Mouse (Mus musculus) embryonic facial prominence, embryonic 10.5 days (tissue): ENCODE data around the gene Fto. TPM values are rescaled to one million over a fixed set of nuclear protein-coding genes. Genes with fewer than 3 reads are reported as not detected.

ENCODE experiments used
- DNase-seq: peaks from one replicate; pipeline ENCODE4 v3.0.0-alpha.2; 2017; ENCODE audit warnings: low spot score
- H3K27ac ChIP-seq: fragments of 300-500 bp; sonication (generic); replicated peaks from 2 replicates; pipeline ENCODE4 v1.5.1; 2016; ENCODE audit warnings: mild to moderate bottlenecking
- H3K27me3 ChIP-seq: fragments of 300-500 bp; sonication (generic); replicated peaks from 2 replicates; pipeline ENCODE4 v1.6.1; 2016; ENCODE audit warnings: low read depth, mild to moderate bottlenecking; ENCODE audit not compliant: poor library complexity, severe bottlenecking
- H3K36me3 ChIP-seq: fragments of 300-500 bp; sonication (generic); replicated peaks from 2 replicates; pipeline ENCODE4 v1.6.1; 2016; ENCODE audit warnings: mild to moderate bottlenecking, moderate library complexity
- H3K4me1 ChIP-seq: fragments of 300-500 bp; sonication (generic); 2 replicates; pipeline ENCODE4 v1.6.1; 2016
- H3K4me3 ChIP-seq: fragments of 300-500 bp; sonication (generic); 2 replicates; pipeline ENCODE4 v1.5.1; 2016; ENCODE audit warnings: mild to moderate bottlenecking, moderate library complexity
- H3K9me3 ChIP-seq: fragments of 300-500 bp; sonication (generic); 2 replicates; pipeline ENCODE4 v1.6.1; 2016; ENCODE audit warnings: mild to moderate bottlenecking
- WGBS: fragments of 180-500 bp; shearing (Covaris S2); methylation state at CpG from one replicate; pipeline ENCODE4 v1.1.7; 2016; 5-methylcytosine and 5-hydroxymethylcytosine counted together
- polyA plus RNA-seq: library from polyadenylated mRNA; unstranded; fragments of >200 nt; fragmentation: Nextera tagmentation; extraction: Ambion mirVana; gene quantifications from 2 replicates; pipeline ENCODE4 v1.2.1, GENCODE M21; 2016

Fto gene
- polyA plus RNA-seq, 1 experiment from 2014 or later, result 98.3 TPM

DNA sequence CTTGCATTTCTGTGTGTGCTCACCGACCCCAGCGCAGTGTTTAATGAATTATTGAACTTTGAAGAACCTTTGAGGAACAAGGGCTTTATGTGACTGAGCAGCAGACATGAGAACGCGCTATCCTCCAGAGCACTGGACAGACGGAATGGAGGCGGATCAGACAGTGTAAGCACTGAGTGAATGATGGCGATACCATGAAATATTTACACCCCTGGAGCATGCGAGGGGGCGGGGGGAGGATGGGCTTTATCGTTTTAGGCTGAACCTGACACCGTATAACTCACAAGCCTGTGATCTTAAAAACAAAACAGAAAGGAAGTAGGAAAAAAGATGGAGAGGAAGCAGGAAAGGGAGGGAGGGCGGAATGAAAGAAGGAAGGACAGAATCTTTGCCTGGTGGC lies 57.6 kb downstream of the Fto start:
- H3K36me3 ChIP-seq, result 0 out of 2 replicates have a peak, but pooled peaks cover 4% of the 10 kb centered on the region
- 0 out of 2 replicates have a peak, but pooled peaks cover 6% of the 10 kb centered on the region for H3K27me3 ChIP-seq
- 68% methylated on average over 12 of the region's 12 CpGs for WGBS
- peaks cover 50% of the 10 kb centered on the region for H3K4me1 ChIP-seq
- H3K4me3 ChIP-seq, result no peak overlapping the region
- H3K27ac ChIP-seq, result no peak overlapping the region
- no peak for DNase-seq
- no peaks in the 10 kb centered on the region for H3K9me3 ChIP-seq

GRCm38 (mm10) chr8:91371995-91372394 lies 58.7 kb downstream of the Fto start:
- Histone ChIP-seq H3K36me3 (0 out of 2 replicates have a peak, but pooled peaks cover 4% of the 10 kb centered on the region), H3K9me3 (no peaks in the 10 kb centered on the region), H3K27ac (no peak overlapping the region), H3K4me1 (peaks cover 57% of the 10 kb centered on the region), H3K4me3 (no peak overlapping the region), H3K27me3 (0 out of 2 replicates have a peak, but pooled peaks cover 6% of the 10 kb centered on the region)
- WGBS, result 67% methylated on average over 4 of the region's 4 CpGs
- no peak for DNase-seq

GRCm38 (mm10) chr8:91372780-91373577 lies 59.7 kb downstream of the Fto start:
- Histone ChIP-seq H3K9me3 (no peaks in the 10 kb centered on the region), H3K4me1 (peaks cover 63% of the 10 kb centered on the region), H3K36me3 (0 out of 2 replicates have a peak, but pooled peaks cover under 1% of the 10 kb centered on the region), H3K4me3 (no peak overlapping the region), H3K27me3 (0 out of 2 replicates have a peak, but pooled peaks cover 9% of the 10 kb centered on the region), H3K27ac (no peak overlapping the region)
- WGBS, result 85% methylated on average over 9 of the region's 9 CpGs
- no peak for DNase-seq

GRCm38 (mm10) chr8:91375054-91375938 lies 62.0 kb downstream of the Fto start:
- H3K36me3 ChIP-seq, result no peaks in the 10 kb centered on the region
- peak overlapping the region; percentile 67 for H3K27ac ChIP-seq
- H3K9me3 ChIP-seq, result no peaks in the 10 kb centered on the region
- no peak for DNase-seq
- no peak overlapping the region for H3K4me3 ChIP-seq
- H3K4me1 ChIP-seq, result peaks cover 68% of the 10 kb centered on the region
- WGBS, result 45% methylated on average over 20 of the region's 20 CpGs
- 0 out of 2 replicates have a peak, but pooled peaks cover 14% of the 10 kb centered on the region for H3K27me3 ChIP-seq

DNA sequence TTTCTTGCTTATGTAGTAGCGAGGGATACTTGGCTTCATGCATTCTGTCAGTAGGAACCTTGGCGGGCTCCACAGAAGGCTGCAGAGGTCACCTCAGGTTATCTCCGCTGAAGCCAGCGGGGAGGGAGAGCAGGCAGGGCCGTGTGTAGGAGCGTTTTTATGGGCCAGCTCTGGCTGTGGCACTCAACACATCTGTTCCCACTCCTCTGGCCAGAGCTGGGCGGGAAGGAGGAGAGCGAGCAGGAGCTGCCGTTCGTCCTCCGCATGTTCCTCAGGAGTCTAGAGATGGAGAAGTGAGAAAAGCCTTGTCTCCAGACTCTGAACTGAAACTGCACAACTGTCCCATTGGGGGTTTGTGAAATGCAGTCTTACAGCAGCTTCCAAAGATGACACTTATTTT lies 63.5 kb downstream of the Fto start:
- DNase-seq, result peak; percentile 60
- Histone ChIP-seq H3K9me3 (no peaks in the 10 kb centered on the region), H3K27ac (peak overlapping the region; percentile 58), H3K4me3 (no peak overlapping the region), H3K36me3 (no peaks in the 10 kb centered on the region), H3K4me1 (peaks cover 73% of the 10 kb centered on the region), H3K27me3 (0 out of 2 replicates have a peak, but pooled peaks cover 14% of the 10 kb centered on the region)
- 15% methylated on average over 11 of the region's 11 CpGs for WGBS

GRCm38 (mm10) chr8:91377275-91377674 lies 64.0 kb downstream of the Fto start:
- no peaks in the 10 kb centered on the region for H3K9me3 ChIP-seq
- H3K36me3 ChIP-seq, result no peaks in the 10 kb centered on the region
- 0 out of 2 replicates have a peak, but pooled peaks cover 14% of the 10 kb centered on the region for H3K27me3 ChIP-seq
- 50% methylated on average over 6 of the region's 6 CpGs for WGBS
- H3K4me1 ChIP-seq, result peaks cover 77% of the 10 kb centered on the region
- H3K27ac ChIP-seq, result no peak overlapping the region
- no peak overlapping the region for H3K4me3 ChIP-seq
- no peak for DNase-seq

GRCm38 (mm10) chr8:91378846-91379499 lies 65.6 kb downstream of the Fto start:
- peak; percentile 80 for DNase-seq
- Histone ChIP-seq H3K9me3 (no peaks in the 10 kb centered on the region), H3K36me3 (no peaks in the 10 kb centered on the region), H3K4me3 (no peak overlapping the region), H3K4me1 (peaks cover 70% of the 10 kb centered on the region), H3K27me3 (0 out of 2 replicates have a peak, but pooled peaks cover 14% of the 10 kb centered on the region), H3K27ac (no peak overlapping the region)
- WGBS, result 74% methylated on average over 13 of the region's 13 CpGs

DNA sequence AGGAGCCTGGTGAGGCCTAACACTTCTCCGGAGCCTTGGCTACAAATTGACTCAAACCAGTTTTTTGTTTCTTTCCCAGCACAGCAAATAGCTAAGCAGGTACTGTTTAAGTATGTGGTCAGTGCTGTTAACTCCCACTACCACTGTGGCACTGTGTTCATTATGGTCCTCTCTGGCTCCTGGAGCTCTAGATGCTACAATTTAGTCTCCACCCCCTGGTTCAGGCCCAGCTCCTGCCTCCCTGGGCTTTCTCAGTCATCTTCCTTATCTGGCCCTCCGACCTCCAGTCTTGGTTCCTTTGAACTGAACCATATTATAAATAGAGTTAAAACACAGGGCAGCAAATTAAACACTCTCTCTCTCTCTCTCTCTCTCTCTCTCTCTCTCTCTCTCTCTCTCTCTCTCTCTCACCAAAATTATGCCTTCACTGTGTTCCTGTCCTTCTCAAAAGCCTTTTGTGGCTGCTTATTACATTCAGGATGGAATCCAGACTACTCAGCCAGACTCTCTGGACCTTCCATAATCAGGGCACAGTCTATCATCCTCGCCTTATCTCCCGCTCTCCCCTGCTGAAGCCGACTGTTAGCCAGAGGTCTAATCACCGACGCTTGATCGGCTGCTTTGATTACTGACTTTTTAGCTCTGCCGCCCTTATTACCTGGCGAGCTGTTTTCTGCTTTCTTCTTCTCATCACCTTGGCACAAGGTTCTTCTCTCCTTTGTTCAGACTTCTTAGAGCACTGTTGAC lies 67.6 kb downstream of the Fto start:
- Histone ChIP-seq H3K9me3 (no peaks in the 10 kb centered on the region), H3K4me1 (peaks cover 59% of the 10 kb centered on the region), H3K27ac (peak overlapping the region; percentile 59; the same call in 1 of the 2 replicates), H3K36me3 (no peaks in the 10 kb centered on the region), H3K4me3 (no peak overlapping the region), H3K27me3 (0 out of 2 replicates have a peak, but pooled peaks cover 17% of the 10 kb centered on the region)
- WGBS, result 26% methylated on average over 10 of the region's 10 CpGs
- DNase-seq, result no peak

GRCm38 (mm10) chr8:91381543-91382106 lies 68.3 kb downstream of the Fto start:
- H3K27ac ChIP-seq, result peak overlapping the region; percentile 59; the same call in 1 of the 2 replicates
- H3K4me3 ChIP-seq, result no peak overlapping the region
- no peaks in the 10 kb centered on the region for H3K9me3 ChIP-seq
- no peak for DNase-seq
- H3K4me1 ChIP-seq, result peaks cover 52% of the 10 kb centered on the region
- WGBS, result 11% methylated on average over 7 of the region's 7 CpGs
- H3K36me3 ChIP-seq, result no peaks in the 10 kb centered on the region
- H3K27me3 ChIP-seq, result 0 out of 2 replicates have a peak, but pooled peaks cover 17% of the 10 kb centered on the region

- no peak overlapping the region for H3K4me3 ChIP-seq
- peaks cover 42% of the 10 kb centered on the region for H3K4me1 ChIP-seq
- no peak for DNase-seq
- H3K36me3 ChIP-seq, result no peaks in the 10 kb centered on the region
- no peak overlapping the region for H3K27ac ChIP-seq
- WGBS, result 63% methylated on average over 3 of the region's 3 CpGs
- H3K9me3 ChIP-seq, result no peaks in the 10 kb centered on the region
- 0 out of 2 replicates have a peak, but pooled peaks cover 8% of the 10 kb centered on the region for H3K27me3 ChIP-seq
Measured at GRCm38 (mm10) chr8:91383210-91383609, 69.9 kb downstream of the Fto start.

GRCm38 (mm10) chr8:91383811-91384210 lies 70.5 kb downstream of the Fto start:
- Histone ChIP-seq H3K9me3 (no peaks in the 10 kb centered on the region), H3K4me3 (no peak overlapping the region), H3K27me3 (0 out of 2 replicates have a peak, but pooled peaks cover 5% of the 10 kb centered on the region), H3K36me3 (no peaks in the 10 kb centered on the region), H3K27ac (0 out of 2 replicates have a peak overlapping the region, but pooled peaks have one; percentile 61), H3K4me1 (peaks cover 45% of the 10 kb centered on the region)
- WGBS, result 26% methylated on average over 11 of the region's 11 CpGs
- no peak for DNase-seq
